Mouse (Mus musculus) lung, postnatal 0 days (tissue): Measurements from ENCODE around the gene Nol4l. TPM values are rescaled to one million over a fixed set of nuclear protein-coding genes. Genes with fewer than 3 reads are reported as not detected.

Source experiments
- ATAC-seq: fragments of 200-750 bp; cut with Nextera tagmentation; 2 replicates; pipeline ENCODE4 v1.8.0; 2017; ENCODE audit warnings: moderate library complexity
- DNase-seq: peaks from one replicate; pipeline ENCODE4 v3.0.0-alpha.2; 2016; ENCODE audit warnings: low spot score
- H3K27ac ChIP-seq: fragments of 300-500 bp; sonication (generic); 2 replicates; pipeline ENCODE4 v1.5.1; 2014; ENCODE audit warnings: antibody characterized with exemption, mild to moderate bottlenecking, low read length, mixed read lengths
- H3K27me3 ChIP-seq: fragments of 300-500 bp; sonication (generic); replicated peaks from 2 replicates; pipeline ENCODE4 v1.6.1; 2014; ENCODE audit warnings: low read length, mixed read lengths; ENCODE audit not compliant: insufficient read depth
- H3K36me3 ChIP-seq: fragments of 300-500 bp; sonication (generic); 2 replicates; pipeline ENCODE4 v1.6.1; 2014; ENCODE audit warnings: low read length, mixed read lengths; ENCODE audit not compliant: insufficient read depth
- H3K4me1 ChIP-seq: fragments of 300-500 bp; sonication (generic); 2 replicates; pipeline ENCODE4 v1.6.1; 2014; ENCODE audit warnings: antibody characterized with exemption, low read depth, low read length, mixed read lengths; ENCODE audit not compliant: insufficient read depth
- H3K4me2 ChIP-seq: fragments of 300-500 bp; sonication (generic); replicated peaks from 2 replicates; pipeline ENCODE4 v1.6.1; 2014; ENCODE audit warnings: low read depth, mild to moderate bottlenecking, low read length, moderate library complexity, mixed read lengths
- H3K4me3 ChIP-seq: fragments of 300-500 bp; sonication (generic); 2 replicates; pipeline ENCODE4 v1.5.1; 2014; ENCODE audit warnings: low read depth, low read length
- H3K9ac ChIP-seq: fragments of 300-500 bp; sonication (generic); replicated peaks from 2 replicates; pipeline ENCODE4 v1.6.1; 2014; ENCODE audit warnings: low read depth, mild to moderate bottlenecking
- H3K9me3 ChIP-seq: fragments of 300-500 bp; sonication (generic); 2 replicates; pipeline ENCODE4 v1.6.1; 2016; ENCODE audit warnings: low read length, mixed read lengths
- CTCF ChIP-seq: IDR thresholded peaks from 2 replicates; pipeline ENCODE4 v1.5.1; 2016; ENCODE audit warnings: antibody characterized with exemption, mild to moderate bottlenecking
- EP300 ChIP-seq: IDR thresholded peaks from 2 replicates; pipeline ENCODE4 v1.6.1; 2016; ENCODE audit warnings: antibody characterized with exemption, mild to moderate bottlenecking, control low read depth
- WGBS: fragments of 180-500 bp; shearing (Covaris S2); extraction: QIAGEN DNeasy Blood & Tissue Kit; methylation state at CpG from one replicate; pipeline ENCODE4 v1.1.7; 2014; 5-methylcytosine and 5-hydroxymethylcytosine counted together
- polyA plus RNA-seq: library from polyadenylated mRNA; unstranded; fragments of >200 nt; fragmentation: Nextera tagmentation; extraction: Ambion mirVana; gene quantifications from 2 replicates; pipeline ENCODE4 v1.2.1, GENCODE M21; 2015

Gene Nol4l
- polyA plus RNA-seq, 1 experiment from 2014 or later, result 8.3 TPM

DNA sequence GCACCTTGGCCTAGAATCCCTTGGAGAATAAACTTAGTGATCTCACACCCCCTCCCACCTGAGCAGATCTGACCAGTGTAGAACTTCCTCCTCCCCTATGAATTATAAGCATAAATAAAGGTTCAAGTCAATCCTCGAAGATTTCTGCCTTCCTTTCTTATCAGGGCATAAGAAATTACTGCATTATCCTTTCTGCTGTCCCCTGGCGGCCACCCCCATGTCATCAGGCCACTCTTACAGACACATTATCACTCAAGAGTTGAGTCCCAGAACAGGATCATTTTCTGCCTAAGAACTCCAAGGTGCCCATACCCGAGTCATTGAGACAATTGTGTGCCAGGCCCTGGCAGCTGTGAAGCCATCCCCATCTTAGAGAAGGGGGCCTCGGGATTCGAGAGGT, 1.2 kb upstream of the Nol4l start:
- DNase-seq, result no peak
- ATAC-seq, result no peak
- Histone ChIP-seq H3K4me1 (0 out of 2 replicates have a peak, but pooled peaks cover 4% of the 10 kb centered on the region), H3K27me3 (peaks cover 10% of the 10 kb centered on the region), H3K36me3 (no peaks in the 10 kb centered on the region), H3K9me3 (no peaks in the 10 kb centered on the region), H3K9ac (no peak overlapping the region), H3K4me3 (no peak overlapping the region), H3K27ac (no peak overlapping the region), H3K4me2 (no peak overlapping the region)
- WGBS, result 38% methylated on average over 5 of the region's 5 CpGs
- peak; percentile 48 for TF ChIP-seq CTCF
- no peak for TF ChIP-seq EP300

DNA sequence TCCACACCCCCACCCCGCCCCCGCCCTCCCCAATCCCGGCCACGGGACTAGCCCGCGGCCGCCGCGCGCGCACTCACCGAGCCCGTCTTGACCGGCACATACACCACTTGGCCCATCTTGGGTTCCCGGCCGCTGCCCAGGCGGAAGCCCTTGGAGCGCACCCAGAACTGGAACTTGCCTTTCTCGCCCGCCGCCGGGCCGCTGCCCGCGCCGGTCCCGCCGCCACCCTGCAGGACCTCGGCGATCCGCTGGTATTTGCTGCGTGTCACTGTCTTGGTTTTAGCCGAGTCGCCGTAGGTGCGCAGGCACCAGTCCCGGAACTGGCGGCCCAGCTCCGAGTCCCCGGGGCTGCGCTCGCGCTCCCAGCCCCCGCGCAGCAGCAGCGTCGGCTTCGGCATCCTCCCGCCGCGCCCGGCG, 398 bp downstream of the Nol4l start:
- Histone ChIP-seq H3K27ac (no peak overlapping the region), H3K4me2 (peak overlapping the region; percentile 99), H3K4me3 (peak overlapping the region; percentile 60), H3K9ac (no peak overlapping the region), H3K27me3 (peaks cover 10% of the 10 kb centered on the region), H3K9me3 (no peaks in the 10 kb centered on the region), H3K4me1 (0 out of 2 replicates have a peak, but pooled peaks cover 4% of the 10 kb centered on the region), H3K36me3 (no peaks in the 10 kb centered on the region)
- WGBS, result 6% methylated on average over 29 of the region's 53 CpGs
- TF ChIP-seq EP300 (no peak), CTCF (no peak)
- ATAC-seq (peak; percentile 16; the same call in 1 of the 2 replicates), DNase-seq (peak; percentile 26)

DNA sequence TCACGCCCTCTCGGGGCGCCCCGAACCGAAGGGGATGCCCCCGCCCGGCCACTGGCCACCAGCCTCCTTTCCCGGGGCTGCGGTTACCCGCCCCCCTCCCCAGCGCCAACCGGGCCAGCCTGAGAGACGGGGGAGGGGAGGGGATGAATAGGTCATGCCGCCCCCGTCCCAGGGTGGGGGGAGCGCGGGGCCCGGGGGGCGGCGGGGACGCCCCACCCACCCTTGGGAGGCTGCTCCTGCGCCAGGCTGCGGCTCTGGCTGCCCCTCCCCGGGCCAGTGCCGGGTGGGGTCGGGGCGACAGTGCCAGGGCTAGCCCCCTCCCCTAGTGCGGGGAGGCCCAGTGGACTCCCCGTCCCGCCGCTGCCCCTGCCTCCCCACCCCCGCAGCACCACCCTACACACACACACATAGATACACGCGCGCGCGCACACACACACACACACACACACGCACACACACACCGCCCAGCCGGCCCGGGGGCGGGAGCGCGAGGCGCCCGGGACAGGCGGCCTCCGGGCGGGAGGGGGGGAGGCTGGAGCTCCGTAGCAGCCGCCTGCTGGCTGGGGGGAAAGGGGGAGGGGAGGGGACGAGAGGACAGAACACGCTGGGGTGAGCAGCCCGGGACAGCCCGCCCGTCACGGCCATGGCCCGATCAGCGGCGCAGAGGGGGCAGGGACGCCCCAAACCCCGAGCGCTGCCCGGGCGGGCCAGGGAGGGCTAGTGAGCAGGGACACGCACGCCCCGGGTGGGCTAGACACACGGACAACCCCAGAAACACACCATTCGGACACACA, 1.0 kb downstream of the Nol4l start:
- Histone ChIP-seq H3K27me3 (peaks cover 10% of the 10 kb centered on the region), H3K9me3 (no peaks in the 10 kb centered on the region), H3K4me3 (peak overlapping the region; percentile 60), H3K4me1 (0 out of 2 replicates have a peak, but pooled peaks cover 4% of the 10 kb centered on the region), H3K4me2 (peak overlapping the region; percentile 99), H3K9ac (peak overlapping the region; percentile 16; the same call in 1 of the 2 replicates), H3K36me3 (no peaks in the 10 kb centered on the region), H3K27ac (no peak overlapping the region)
- TF ChIP-seq EP300 (no peak), CTCF (no peak)
- ATAC-seq (peak; percentile 32), DNase-seq (peak; percentile 17)
- WGBS, result 0% methylated on average over 5 of the region's 70 CpGs

DNA sequence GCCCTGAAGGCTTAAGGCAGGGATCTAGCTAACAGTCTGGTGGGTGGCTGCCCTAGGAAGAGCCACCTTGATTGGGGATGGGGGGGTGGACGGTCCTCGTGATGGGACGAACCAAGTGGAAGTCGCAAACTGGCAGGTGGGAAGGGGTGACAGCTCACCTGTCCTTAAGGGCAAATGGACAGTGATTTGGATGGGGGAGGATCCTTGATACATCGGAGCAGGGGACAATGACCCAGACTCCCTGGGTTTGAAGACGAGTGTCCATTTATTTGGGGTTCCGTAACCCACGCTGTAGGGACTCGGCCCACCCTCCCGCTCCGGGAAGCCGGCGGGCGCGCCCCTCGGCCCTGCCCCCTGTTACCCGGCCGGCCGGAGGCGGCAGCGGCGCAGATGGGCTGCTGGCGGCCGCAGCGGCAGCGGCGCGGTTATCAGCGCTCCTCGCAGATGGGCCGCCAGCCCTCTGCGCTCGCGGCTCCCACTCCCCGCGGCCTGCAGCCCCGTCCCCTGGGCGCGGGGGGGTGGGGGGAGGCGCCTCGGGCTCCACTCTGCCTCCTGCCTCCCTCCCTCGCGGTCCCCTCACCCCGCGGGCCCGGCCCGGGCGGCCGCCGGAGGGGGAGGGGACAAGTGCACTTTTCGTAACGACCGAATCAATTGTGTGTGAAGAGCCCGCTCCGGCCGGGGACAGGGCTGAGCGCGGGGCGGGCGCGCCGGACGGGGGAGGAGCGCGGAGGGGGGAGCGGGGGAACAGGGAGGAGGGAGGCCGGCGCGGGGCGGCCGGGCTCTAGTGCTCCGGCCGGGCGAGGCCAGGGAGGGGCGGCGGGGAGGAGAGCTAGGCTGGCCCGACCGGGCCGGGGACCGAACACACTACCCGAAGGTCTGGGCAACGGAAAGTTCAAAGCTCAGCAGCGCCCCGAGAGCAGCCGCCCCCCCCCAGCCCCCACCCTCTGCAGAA, 1.9 kb downstream of the Nol4l start:
- no peak overlapping the region for H3K27ac ChIP-seq

DNA sequence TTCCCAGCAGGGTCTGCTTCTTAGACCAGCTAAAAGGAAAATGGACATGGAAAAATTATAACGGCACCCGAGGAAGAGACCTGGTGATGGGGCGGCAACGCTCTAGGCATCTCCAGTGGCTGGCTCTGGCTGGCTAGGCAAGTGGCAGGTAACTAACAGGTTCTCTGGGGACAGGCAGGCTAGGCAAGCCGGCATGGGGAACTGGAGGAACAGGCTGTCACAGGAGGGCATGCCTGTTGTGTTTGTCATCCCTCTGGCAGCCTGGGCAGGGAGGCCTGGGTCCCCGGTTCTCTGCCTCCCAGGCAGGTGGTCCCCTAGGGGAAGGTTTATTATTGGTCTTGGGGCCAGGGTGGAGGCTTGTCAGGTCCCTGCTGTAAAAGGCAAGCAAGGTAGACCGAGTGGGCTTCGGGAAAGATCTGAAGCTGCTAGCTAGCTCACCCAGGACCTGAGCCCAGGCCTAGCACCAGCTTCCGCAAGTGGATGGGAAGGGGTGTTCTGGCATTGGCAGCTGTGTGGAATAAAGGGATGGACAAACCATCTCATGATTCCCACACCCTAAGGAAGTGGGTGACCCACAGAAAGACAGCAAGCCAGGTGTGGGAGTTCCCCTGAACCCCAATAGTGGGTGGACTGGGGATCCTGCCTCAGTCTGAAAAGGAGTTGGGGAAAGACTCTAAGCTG, 2.8 kb downstream of the Nol4l start:
- Histone ChIP-seq H3K4me3 (no peak overlapping the region), H3K4me2 (no peak overlapping the region), H3K36me3 (no peaks in the 10 kb centered on the region), H3K27ac (no peak overlapping the region), H3K9ac (no peak overlapping the region), H3K27me3 (peaks cover 10% of the 10 kb centered on the region), H3K9me3 (no peaks in the 10 kb centered on the region), H3K4me1 (0 out of 2 replicates have a peak, but pooled peaks cover 4% of the 10 kb centered on the region)
- TF ChIP-seq CTCF (no peak), EP300 (no peak)
- 52% methylated on average over 9 of the region's 9 CpGs for WGBS
- DNase-seq (no peak), ATAC-seq (no peak)

More for the DNA sequence above, 1.9 kb downstream of the Nol4l start:
- peaks cover 10% of the 10 kb centered on the region for H3K27me3 ChIP-seq
- 0 out of 2 replicates have a peak, but pooled peaks cover 4% of the 10 kb centered on the region for H3K4me1 ChIP-seq
- peak overlapping the region; percentile 99 for H3K4me2 ChIP-seq
- 7% methylated on average over 18 of the region's 85 CpGs for WGBS
- no peaks in the 10 kb centered on the region for H3K36me3 ChIP-seq
- no peaks in the 10 kb centered on the region for H3K9me3 ChIP-seq
- peak overlapping the region; percentile 16; the same call in 1 of the 2 replicates for H3K9ac ChIP-seq
- TF ChIP-seq CTCF, result no peak
- TF ChIP-seq EP300, result no peak
- ATAC-seq (peak; percentile 64), DNase-seq (peak; percentile 40)
- H3K4me3 ChIP-seq, result peak overlapping the region; percentile 60
